Mouse (Mus musculus) ES-Bruce4 (cell line): ENCODE results near the gene Sgip1. TPM values are rescaled to one million over a fixed set of nuclear protein-coding genes. Genes with fewer than 3 reads are reported as not detected.

Experiments
- H3K27ac ChIP-seq: 2 replicates; pipeline ENCODE4 v1.5.1; 2012; ENCODE audit warnings: low read length, inconsistent platforms; ENCODE audit not compliant: insufficient read depth
- H3K27me3 ChIP-seq: 2 replicates; pipeline ENCODE4 v1.6.1; 2012; ENCODE audit warnings: mild to moderate bottlenecking, low read length, inconsistent platforms; ENCODE audit not compliant: control insufficient read depth, poor library complexity, insufficient read depth, severe bottlenecking
- H3K36me3 ChIP-seq: 2 replicates; pipeline ENCODE4 v1.6.1; 2012; ENCODE audit warnings: inconsistent platforms, mild to moderate bottlenecking, low read length, moderate library complexity; ENCODE audit not compliant: control insufficient read depth, poor library complexity, insufficient read depth, severe bottlenecking
- H3K4me1 ChIP-seq: one replicate; pipeline ENCODE4 v1.8.1; 2011; ENCODE audit warnings: low read length; ENCODE audit not compliant: control insufficient read depth, insufficient read depth
- H3K4me3 ChIP-seq: 2 replicates; pipeline ENCODE4 v1.5.1; 2011; ENCODE audit warnings: low read depth, mild to moderate bottlenecking, low read length
- H3K9ac ChIP-seq: 2 replicates; pipeline ENCODE4 v1.6.1; 2012; ENCODE audit warnings: low read depth, mild to moderate bottlenecking, inconsistent platforms; ENCODE audit not compliant: poor library complexity, severe bottlenecking
- H3K9me3 ChIP-seq: replicated peaks from 2 replicates; pipeline ENCODE4 v1.6.1; 2012; ENCODE audit warnings: mild to moderate bottlenecking, low read length, inconsistent platforms; ENCODE audit not compliant: control insufficient read depth, poor library complexity, insufficient read depth, severe bottlenecking
- CTCF ChIP-seq: IDR thresholded peaks from one replicate; pipeline ENCODE4 v1.8.1; 2011; ENCODE audit warnings: low read depth, low read length
- EP300 ChIP-seq: IDR thresholded peaks from 2 replicates; pipeline ENCODE4 v1.6.1; 2011; ENCODE audit warnings: low read depth, low read length; ENCODE audit not compliant: insufficient read depth
- POLR2A ChIP-seq: IDR thresholded peaks from one replicate; pipeline ENCODE4 v1.8.1; 2011; ENCODE audit warnings: low read length; ENCODE audit not compliant: insufficient read depth
- polyA plus RNA-seq: library from polyadenylated mRNA; stranded (reverse); fragments of >200 nt; gene quantifications from 2 replicates; pipeline ENCODE4 v1.2.4, GENCODE M21; 2011; ENCODE audit warnings: low read depth; ENCODE audit not compliant: missing spikeins, insufficient read depth, insufficient read length

The Sgip1 gene
- polyA plus RNA-seq, 1 experiment, result 2.9 TPM

- no peaks in the 10 kb centered on the region for H3K27me3 ChIP-seq
- no peak for TF ChIP-seq CTCF
- TF ChIP-seq POLR2A, result no peak
- TF ChIP-seq EP300, result no peak
- H3K27ac ChIP-seq, result no peak overlapping the region
- H3K4me3 ChIP-seq, result no peak overlapping the region
- H3K9ac ChIP-seq, result no peak overlapping the region
- H3K4me1 ChIP-seq, result no peaks in the 10 kb centered on the region
- H3K36me3 ChIP-seq, result no peaks in the 10 kb centered on the region
- no peaks in the 10 kb centered on the region for H3K9me3 ChIP-seq
Observed at GRCm38 (mm10) chr4:102821786-102822185, 80.7 kb downstream of the Sgip1 start.

GRCm38 (mm10) chr4:102824494-102824893, 83.4 kb downstream of the Sgip1 start:
- H3K4me1 ChIP-seq, result no peaks in the 10 kb centered on the region
- H3K9ac ChIP-seq, result no peak overlapping the region
- no peak for TF ChIP-seq POLR2A
- no peak for TF ChIP-seq EP300
- no peak for TF ChIP-seq CTCF
- H3K36me3 ChIP-seq, result no peaks in the 10 kb centered on the region
- H3K9me3 ChIP-seq, result no peaks in the 10 kb centered on the region
- no peak overlapping the region for H3K4me3 ChIP-seq
- no peaks in the 10 kb centered on the region for H3K27me3 ChIP-seq
- H3K27ac ChIP-seq, result no peak overlapping the region

- Histone ChIP-seq H3K36me3 (no peaks in the 10 kb centered on the region), H3K27ac (no peak overlapping the region), H3K4me3 (no peak overlapping the region), H3K4me1 (no peaks in the 10 kb centered on the region), H3K9me3 (no peaks in the 10 kb centered on the region), H3K9ac (no peak overlapping the region), H3K27me3 (no peaks in the 10 kb centered on the region)
- TF ChIP-seq EP300 (no peak), CTCF (no peak), POLR2A (no peak)
Observed at GRCm38 (mm10) chr4:102826159-102826558, 85.1 kb downstream of the Sgip1 start.

GRCm38 (mm10) chr4:102828518-102828917, 87.4 kb downstream of the Sgip1 start:
- TF ChIP-seq CTCF, result no peak
- no peaks in the 10 kb centered on the region for H3K27me3 ChIP-seq
- H3K27ac ChIP-seq, result no peak overlapping the region
- no peaks in the 10 kb centered on the region for H3K9me3 ChIP-seq
- no peaks in the 10 kb centered on the region for H3K36me3 ChIP-seq
- no peaks in the 10 kb centered on the region for H3K4me1 ChIP-seq
- no peak overlapping the region for H3K4me3 ChIP-seq
- no peak overlapping the region for H3K9ac ChIP-seq

- no peak for TF ChIP-seq CTCF
- Histone ChIP-seq H3K4me3 (no peak overlapping the region), H3K4me1 (no peaks in the 10 kb centered on the region), H3K9ac (no peak overlapping the region), H3K27me3 (no peaks in the 10 kb centered on the region), H3K27ac (no peak overlapping the region), H3K36me3 (no peaks in the 10 kb centered on the region), H3K9me3 (no peaks in the 10 kb centered on the region)
Observed at GRCm38 (mm10) chr4:102833191-102833590, 92.1 kb downstream of the Sgip1 start.

- H3K4me1 ChIP-seq, result no peaks in the 10 kb centered on the region
- no peak overlapping the region for H3K4me3 ChIP-seq
- H3K36me3 ChIP-seq, result no peaks in the 10 kb centered on the region
- H3K9ac ChIP-seq, result no peak overlapping the region
- H3K9me3 ChIP-seq, result no peaks in the 10 kb centered on the region
- no peak overlapping the region for H3K27ac ChIP-seq
- TF ChIP-seq POLR2A (no peak), CTCF (no peak), EP300 (no peak)
- H3K27me3 ChIP-seq, result no peaks in the 10 kb centered on the region
Observed at GRCm38 (mm10) chr4:102833726-102834125, 92.6 kb downstream of the Sgip1 start.
